Mouse (Mus musculus) gastrocnemius, postnatal 25 days (tissue): Measurements from ENCODE around the gene Neurl1a. TPM values are rescaled to one million over a fixed set of nuclear protein-coding genes. Genes with fewer than 3 reads are reported as not detected.
"Not testable (repeated sequence)": the region's sequence is repeated elsewhere in the genome, so short reads cannot be mapped to it uniquely, and the experiment has no call there.

Experiments used
- DNase-seq: peaks from one replicate; pipeline ENCODE4 v3.0.0; 2022
- long read RNA-seq, 2 experiments: library from polyadenylated mRNA; stranded (forward); transcript quantifications; one replicate each; pipeline ENCODE4 v2.0.0; 2021
- total RNA-seq, 2 experiments: library from RNA; stranded (reverse); gene quantifications; 1 replicate in 1 of 2; 2 replicates in 1 of 2; pipeline ENCODE4 v1.2.3; 2021

Neurl1a gene
- 100 to 1,000 TPM in 1 of 2 experiments, 10 to 100 TPM in 1; 98.2 to 105 TPM for total RNA-seq
- long read RNA-seq, experiment 1, transcript Neurl1a-201 (6 exons, 3,606 nt): major isoform, 56 of 144 reads
- long read RNA-seq, experiment 1, partial matches to known transcripts: 37 of 144 reads
- long read RNA-seq, experiment 1, other reads (novel, unspliced or antisense): 51 of 144 reads
- long read RNA-seq, experiment 2, full-length matches to known transcripts: 109 of 201 reads
- long read RNA-seq, experiment 2, partial matches to known transcripts: 73 of 201 reads
- long read RNA-seq, experiment 2, other reads (novel, unspliced or antisense): 19 of 201 reads

GRCm38 (mm10) chr19:47178431-47179271 is at the start of gene Neurl1a:
Neurl1a (plus strand) TSS chr19:47178820.
- DNase-seq: peak; percentile 26

- DNase-seq: no peak
Measured at GRCm38 (mm10) chr19:47128835-47129234, 49.8 kb upstream of the Neurl1a start.

GRCm38 (mm10) chr19:47130551-47131125 is 48.0 kb upstream of the Neurl1a start:
- DNase-seq: no peak

- DNase-seq: peak; percentile 29
Measured at GRCm38 (mm10) chr19:47133161-47133560, 45.5 kb upstream of the Neurl1a start.

- DNase-seq: no peak
Measured at GRCm38 (mm10) chr19:47135568-47135967, 43.1 kb upstream of the Neurl1a start.

- DNase-seq: no peak
Measured at GRCm38 (mm10) chr19:47136170-47136569, 42.5 kb upstream of the Neurl1a start.

- peak; percentile 71 for DNase-seq
Measured at GRCm38 (mm10) chr19:47137051-47137581, 41.5 kb upstream of the Neurl1a start.

- DNase-seq: peak; percentile 64
Measured at GRCm38 (mm10) chr19:47137771-47138421, 40.7 kb upstream of the Neurl1a start, which contains the start of gene Calhm2. Calhm2 (minus strand) TSS chr19:47138294.

- not testable (repeated sequence) for DNase-seq
Measured at GRCm38 (mm10) chr19:47139611-47140010, 39.0 kb upstream of the Neurl1a start.

- no peak for DNase-seq
Measured at GRCm38 (mm10) chr19:47142438-47142837, 36.2 kb upstream of the Neurl1a start.

GRCm38 (mm10) chr19:47144154-47144553 is 34.5 kb upstream of the Neurl1a start, which contains the start of gene Calhm1:
Calhm1 (minus strand) TSS chr19:47144254.
- DNase-seq: no peak

- no peak for DNase-seq
Measured at GRCm38 (mm10) chr19:47148267-47148847, 30.3 kb upstream of the Neurl1a start.

GRCm38 (mm10) chr19:47149854-47150253 is 28.8 kb upstream of the Neurl1a start:
- DNase-seq: no peak

- DNase-seq: no peak
Measured at GRCm38 (mm10) chr19:47151332-47152061, 27.1 kb upstream of the Neurl1a start.

GRCm38 (mm10) chr19:47152062-47152369 is 26.6 kb upstream of the Neurl1a start:
- DNase-seq: no peak

- no peak for DNase-seq
Measured at GRCm38 (mm10) chr19:47153767-47154166, 24.9 kb upstream of the Neurl1a start.

- DNase-seq: no peak
Measured at GRCm38 (mm10) chr19:47157664-47158063, 21.0 kb upstream of the Neurl1a start, which contains the start of gene Calhm3. Calhm3 (minus strand) TSS chr19:47157764.

GRCm38 (mm10) chr19:47161669-47162068 is 17.0 kb upstream of the Neurl1a start:
- no peak for DNase-seq

- peak; percentile 22 for DNase-seq
Measured at GRCm38 (mm10) chr19:47163176-47163744, 15.4 kb upstream of the Neurl1a start.

GRCm38 (mm10) chr19:47166758-47167157 is 11.9 kb upstream of the Neurl1a start:
- DNase-seq: no peak
